Mouse (Mus musculus) G1E (cell line): Measurements from ENCODE around the gene Wscd1. TPM values are rescaled to one million over a fixed set of nuclear protein-coding genes. Genes with fewer than 3 reads are reported as not detected.

Experiments used
- ATAC-seq: 2 replicates; pipeline ENCODE4 v1.8.0; 2016; ENCODE audit warnings: mild to moderate bottlenecking; ENCODE audit not compliant: insufficient number of reproducible peaks, poor library complexity, low FRiP score, severe bottlenecking; ENCODE audit errors: extremely low read depth
- DNase-seq: peaks from one replicate; pipeline ENCODE4 v3.0.0; 2012; ENCODE audit warnings: low spot score
- H3K27me3 ChIP-seq: 2 replicates; pipeline ENCODE4 v1.6.1; 2012; ENCODE audit warnings: mild to moderate bottlenecking, low read length, inconsistent platforms; ENCODE audit not compliant: insufficient read depth
- H3K36me3 ChIP-seq: replicated peaks from 2 replicates; pipeline ENCODE3; 2012; ENCODE audit warnings: mild to moderate bottlenecking, inconsistent platforms
- H3K4me1 ChIP-seq: 2 replicates; pipeline ENCODE4 v1.6.1; 2012; ENCODE audit warnings: low read depth, low read length, inconsistent platforms, mixed read lengths; ENCODE audit not compliant: insufficient read depth
- H3K4me3 ChIP-seq: 2 replicates; pipeline ENCODE4 v1.5.1; 2012; ENCODE audit warnings: low read depth, mild to moderate bottlenecking, inconsistent platforms, low read length, moderate library complexity, mixed read lengths
- H3K9me3 ChIP-seq: replicated peaks from 2 replicates; pipeline ENCODE4 v1.6.1; 2012; ENCODE audit warnings: inconsistent platforms
- CTCF ChIP-seq: IDR thresholded peaks from 2 replicates; pipeline ENCODE4 v1.5.1; 2012; ENCODE audit warnings: low read depth, low read length, inconsistent platforms, mixed read lengths
- GATA1 ChIP-seq: IDR thresholded peaks from 2 replicates; pipeline ENCODE4 v1.6.1; 2012; ENCODE audit warnings: borderline replicate concordance, low read length, inconsistent platforms, mixed read lengths
- GATA2 ChIP-seq: IDR thresholded peaks from 2 replicates; pipeline ENCODE4 v1.6.1; 2012; ENCODE audit warnings: low read depth, low read length, inconsistent platforms, borderline replicate concordance
- POLR2AphosphoS5 ChIP-seq: IDR thresholded peaks from 2 replicates; pipeline ENCODE4 v1.6.1; 2012; ENCODE audit warnings: low read depth, low read length, inconsistent platforms; ENCODE audit not compliant: insufficient replicate concordance
- TAL1 ChIP-seq: conservative IDR thresholded peaks from 2 replicates; pipeline ENCODE4 v1.6.1; 2012; ENCODE audit warnings: low read depth, low read length, inconsistent platforms, mixed read lengths
- polyA plus RNA-seq: library from polyadenylated mRNA; stranded (reverse); fragments of >175 nt; gene quantifications from 2 replicates; pipeline ENCODE4 v1.2.3, GENCODE M21; 2012
- total RNA-seq, 2 experiments: library from RNA; stranded (forward) in 1 of 2; stranded (reverse) in 1 of 2; fragments of 200-1000 nt in 1 of 2; fragments of >200 nt in 1 of 2; fragmentation: Nextera tagmentation in 1 of 2; gene quantifications; 2 replicates each; pipeline ENCODE4 v1.2.3; 2014 to 2017

Wscd1 gene
- total and polyA plus RNA-seq, 3 experiments, result 0.33 TPM; not detected in 2

DNA sequence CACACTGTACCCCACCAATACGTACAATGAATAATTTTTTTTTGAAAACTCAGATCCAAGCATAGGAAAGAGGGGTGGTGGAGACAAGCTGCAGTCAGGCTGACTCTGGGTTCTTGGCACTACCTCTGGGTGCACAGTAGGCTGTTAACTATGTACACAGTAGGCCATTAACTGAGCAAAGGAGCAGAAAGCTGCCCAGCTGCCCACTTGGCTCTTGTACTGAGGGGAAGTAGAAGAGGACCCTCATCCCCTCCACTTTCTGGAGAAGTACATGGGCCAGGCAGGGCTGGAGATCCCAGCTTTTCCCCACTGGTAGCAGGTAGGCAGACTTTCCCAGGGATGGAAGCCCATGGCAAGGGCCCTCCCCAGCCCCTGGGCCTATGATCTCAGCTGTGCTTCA is 16.7 kb downstream of the Wscd1 start:
- no peak for ATAC-seq
- Histone ChIP-seq H3K9me3 (peaks cover 82% of the 10 kb centered on the region), H3K4me3 (no peak overlapping the region), H3K4me1 (no peaks in the 10 kb centered on the region), H3K36me3 (no peaks in the 10 kb centered on the region), H3K27me3 (no peaks in the 10 kb centered on the region)
- TF ChIP-seq GATA2 (no peak), TAL1 (no peak), CTCF (no peak), GATA1 (no peak), POLR2AphosphoS5 (no peak)
- no peak for DNase-seq

DNA sequence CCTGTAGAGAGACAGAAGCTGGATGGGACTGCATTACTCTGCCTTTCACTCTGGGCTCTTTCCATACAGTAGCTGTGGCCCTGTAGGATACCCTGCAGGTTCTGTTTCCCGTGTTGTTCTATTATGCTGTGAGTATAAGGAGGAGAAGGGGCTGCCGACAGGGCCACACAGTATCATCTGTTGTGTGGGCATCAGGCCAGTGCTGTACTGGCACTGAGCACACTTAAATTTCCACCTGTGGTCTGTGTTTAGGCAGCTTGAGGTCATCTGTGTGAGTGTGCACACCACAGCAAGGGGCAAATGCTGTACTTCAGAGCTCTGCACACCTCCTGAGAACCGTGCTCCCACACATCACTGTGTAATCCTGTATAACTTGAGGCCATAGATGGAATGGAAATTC is 18.0 kb downstream of the Wscd1 start:
- TF ChIP-seq TAL1, result no peak
- TF ChIP-seq CTCF, result no peak
- TF ChIP-seq POLR2AphosphoS5, result no peak
- H3K4me3 ChIP-seq, result no peak overlapping the region
- DNase-seq, result no peak
- peaks cover 83% of the 10 kb centered on the region for H3K9me3 ChIP-seq
- no peaks in the 10 kb centered on the region for H3K4me1 ChIP-seq
- H3K27me3 ChIP-seq, result no peaks in the 10 kb centered on the region
- ATAC-seq, result no peak
- no peaks in the 10 kb centered on the region for H3K36me3 ChIP-seq

DNA sequence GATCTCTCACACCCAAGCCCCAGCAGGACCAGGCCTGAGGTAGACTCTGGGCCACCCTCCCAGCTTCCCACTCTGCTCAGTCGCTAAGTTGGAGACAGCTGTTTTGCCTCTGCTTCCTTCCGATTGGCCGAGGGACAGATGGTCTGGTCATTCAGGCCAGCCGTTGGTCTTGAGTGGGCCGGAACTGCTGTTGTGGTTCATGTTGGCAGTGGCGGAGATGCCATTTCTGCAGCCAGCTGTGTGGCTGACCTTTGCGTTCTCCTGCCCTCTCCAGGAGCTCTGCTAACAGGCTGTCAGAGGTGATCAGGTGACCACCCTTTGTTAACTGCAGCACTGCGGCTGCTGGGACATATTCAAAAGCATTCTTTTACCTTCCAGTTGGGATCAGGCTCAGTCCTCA is 20.0 kb downstream of the Wscd1 start:
- peaks cover 88% of the 10 kb centered on the region for H3K9me3 ChIP-seq
- no peak for DNase-seq
- no peaks in the 10 kb centered on the region for H3K36me3 ChIP-seq
- no peak for ATAC-seq
- TF ChIP-seq CTCF, result no peak
- TF ChIP-seq POLR2AphosphoS5, result no peak
- no peak for TF ChIP-seq GATA1
- no peak for TF ChIP-seq TAL1
- TF ChIP-seq GATA2, result no peak
- no peak overlapping the region for H3K4me3 ChIP-seq
- H3K4me1 ChIP-seq, result no peaks in the 10 kb centered on the region
- no peaks in the 10 kb centered on the region for H3K27me3 ChIP-seq

DNA sequence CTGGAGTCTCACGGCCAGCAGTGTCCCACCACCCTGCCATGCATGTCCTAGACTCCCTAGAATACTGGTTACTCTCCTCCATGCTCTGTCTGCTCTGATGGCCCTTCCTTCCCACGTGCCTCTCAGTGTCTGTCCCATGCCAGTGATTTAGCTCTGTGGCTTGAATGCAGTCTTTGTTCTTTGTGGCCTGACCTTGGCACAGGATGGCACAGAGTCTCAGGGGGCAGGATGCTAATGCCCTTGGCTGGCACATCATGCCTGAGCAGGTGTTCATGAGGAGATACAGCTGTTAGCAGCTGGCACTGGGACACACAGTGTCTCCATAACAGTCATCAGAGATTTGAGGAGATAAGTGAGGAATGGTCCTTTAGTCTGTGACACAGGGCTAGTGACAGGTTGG is 20.8 kb downstream of the Wscd1 start:
- no peaks in the 10 kb centered on the region for H3K4me1 ChIP-seq
- no peaks in the 10 kb centered on the region for H3K36me3 ChIP-seq
- DNase-seq, result no peak
- no peaks in the 10 kb centered on the region for H3K27me3 ChIP-seq
- TF ChIP-seq GATA2 (no peak), GATA1 (no peak), CTCF (no peak), POLR2AphosphoS5 (no peak), TAL1 (no peak)
- no peak for ATAC-seq
- H3K9me3 ChIP-seq, result peaks cover 89% of the 10 kb centered on the region
- H3K4me3 ChIP-seq, result no peak overlapping the region

DNA sequence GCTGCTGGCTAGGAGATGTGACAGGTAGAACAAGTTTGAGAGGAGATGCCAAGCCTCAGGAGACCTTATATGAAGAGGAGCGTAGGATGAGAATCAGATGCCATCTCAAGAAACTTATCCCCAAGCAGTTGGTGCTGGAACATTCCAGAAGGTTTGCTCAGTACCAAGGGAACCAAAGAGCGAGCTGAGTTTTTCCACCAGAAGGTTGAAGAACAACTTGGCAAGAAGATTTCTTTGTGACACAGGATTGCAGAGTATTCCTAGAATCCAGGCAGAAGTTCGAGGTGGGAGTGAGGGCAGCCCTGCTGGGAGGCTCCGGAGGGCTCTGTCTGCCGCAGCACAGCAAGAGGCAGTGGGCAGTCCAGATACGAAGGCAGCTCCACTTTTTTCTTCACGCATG is 21.4 kb downstream of the Wscd1 start:
- ATAC-seq (no peak), DNase-seq (no peak)
- Histone ChIP-seq H3K4me3 (no peak overlapping the region), H3K9me3 (peaks cover 89% of the 10 kb centered on the region), H3K4me1 (no peaks in the 10 kb centered on the region), H3K27me3 (no peaks in the 10 kb centered on the region), H3K36me3 (no peaks in the 10 kb centered on the region)
- no peak for TF ChIP-seq GATA2
- no peak for TF ChIP-seq GATA1
- no peak for TF ChIP-seq CTCF
- TF ChIP-seq TAL1, result no peak
- TF ChIP-seq POLR2AphosphoS5, result no peak

DNA sequence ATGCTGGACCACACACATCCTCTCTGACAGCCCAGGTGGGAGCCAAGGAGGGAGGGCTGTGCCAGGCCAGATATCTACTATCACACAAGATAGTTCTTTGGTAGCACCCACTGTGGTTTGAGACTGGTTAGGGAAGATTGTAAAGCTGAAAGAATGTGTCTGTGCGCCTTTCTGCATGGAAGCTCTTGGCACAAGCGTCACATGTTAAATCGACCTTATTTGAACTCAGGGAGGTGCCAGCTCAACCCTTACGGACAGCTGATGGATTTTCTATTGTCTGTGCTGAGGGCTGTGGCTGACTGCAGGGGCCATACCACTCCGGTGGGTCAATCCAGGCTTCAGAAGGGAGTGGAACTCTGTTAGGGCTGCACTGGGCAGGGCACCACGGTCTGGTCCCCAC is 22.3 kb downstream of the Wscd1 start:
- H3K27me3 ChIP-seq, result no peaks in the 10 kb centered on the region
- ATAC-seq, result no peak
- DNase-seq, result no peak
- no peaks in the 10 kb centered on the region for H3K36me3 ChIP-seq
- H3K4me1 ChIP-seq, result no peaks in the 10 kb centered on the region
- peaks cover 85% of the 10 kb centered on the region for H3K9me3 ChIP-seq
- TF ChIP-seq TAL1 (no peak), GATA2 (no peak), GATA1 (no peak), POLR2AphosphoS5 (no peak)
- H3K4me3 ChIP-seq, result no peak overlapping the region

DNA sequence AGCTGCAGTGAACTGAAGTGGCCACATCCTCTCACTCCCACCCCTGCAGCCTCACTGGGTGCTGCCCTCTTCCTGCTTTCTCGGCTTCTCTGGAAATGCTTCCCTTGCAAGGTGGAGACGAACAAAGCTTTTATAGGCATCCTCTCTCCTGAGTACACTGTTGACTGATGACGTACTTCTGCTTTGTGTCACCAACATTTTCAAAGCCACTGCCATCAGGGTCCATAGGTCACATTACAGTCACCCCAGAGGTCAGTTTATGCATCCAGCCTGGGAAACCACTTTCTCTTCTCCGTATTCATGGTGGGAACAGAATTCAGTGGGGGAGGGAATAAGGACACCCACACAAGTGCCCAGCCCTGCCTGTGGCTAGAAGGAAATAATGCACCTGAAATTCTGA is 23.1 kb downstream of the Wscd1 start:
- no peak for DNase-seq
- TF ChIP-seq TAL1 (no peak), GATA2 (no peak), CTCF (no peak), GATA1 (no peak)
- Histone ChIP-seq H3K4me3 (peak overlapping the region; percentile 27; the same call in 1 of the 2 replicates), H3K4me1 (no peaks in the 10 kb centered on the region), H3K36me3 (no peaks in the 10 kb centered on the region), H3K27me3 (no peaks in the 10 kb centered on the region), H3K9me3 (peaks cover 83% of the 10 kb centered on the region)
- no peak for ATAC-seq
